36 mouse cellular contexts compared by ENCODE assay signal in genomic region chr15:102012260-102012765, GRCm38 (mm10). TPM values are rescaled to one million over a fixed set of nuclear protein-coding genes. Genes with fewer than 3 reads are reported as not detected.
DNase-seq lines count a peak whose midpoint lies in the region; ATAC-seq and TF ChIP-seq lines count a peak whose summit lies in the region.
"Had no signal": no experiment of that assay in that cellular context is flagged by ENCODE, and none has a peak within 500 bp of the region (broad histone marks: within the 10 kb centered on the region; RNA-seq: fewer than 3 reads in every experiment).

No protein-coding gene starts in this region.

- no peak overlapping the region for H3K4me3 ChIP-seq in intestine, embryonic 14.5 days (ENCODE audit: low read depth, low read length)
- no peak overlapping the region for H3K4me3 ChIP-seq in intestine, postnatal 0 days (ENCODE audit: low read depth, low read length)
- H3K4me3 ChIP-seq in lung, embryonic 15.5 days: no peak overlapping the region
- H3K4me3 ChIP-seq in lung, postnatal 0 days (ENCODE audit: low read depth, low read length): no peak overlapping the region
- H3K4me3 ChIP-seq in stomach, embryonic 14.5 days (ENCODE audit: low read depth, low read length): no peak overlapping the region
- H3K4me3 ChIP-seq in stomach, postnatal 0 days (ENCODE audit: low read depth, low read length): no peak overlapping the region
- no peak overlapping the region for H3K4me3 ChIP-seq in hindbrain, embryonic 13.5 days
- H3K4me3 ChIP-seq: forebrain, embryonic 13.5 days; heart, embryonic 12.5 days; hindbrain, embryonic 15.5 days; limb, embryonic 12.5 days; midbrain, embryonic 12.5 days; neural tube, embryonic 13.5 days had no signal

- TF ChIP-seq EP300 in lung, postnatal 0 days (IDR thresholded peaks at IDR 0.05): no peak
- no peak for TF ChIP-seq EP300 in stomach, postnatal 0 days (optimal IDR thresholded peaks at IDR 0.05)

- WGBS in intestine, embryonic 14.5 days: 58% methylated on average over 4 of the region's 4 CpGs
- 68% methylated on average over 4 of the region's 4 CpGs for WGBS in intestine, postnatal 0 days
- 43% methylated on average over 4 of the region's 4 CpGs for WGBS in lung, embryonic 15.5 days
- WGBS in lung, postnatal 0 days: 53% methylated on average over 4 of the region's 4 CpGs
- 56% methylated on average over 4 of the region's 4 CpGs for WGBS in stomach, embryonic 14.5 days
- 73% methylated on average over 4 of the region's 4 CpGs for WGBS in stomach, postnatal 0 days
- WGBS in hindbrain, embryonic 13.5 days: 54% methylated on average over 4 of the region's 4 CpGs

- no peak overlapping the region for H3K4me2 ChIP-seq in intestine, embryonic 14.5 days (ENCODE audit: low read length)
- no peak overlapping the region for H3K4me2 ChIP-seq in intestine, postnatal 0 days (replicated peaks; ENCODE audit: low read depth)
- H3K4me2 ChIP-seq in lung, embryonic 15.5 days: no peak overlapping the region
- H3K4me2 ChIP-seq in lung, postnatal 0 days (replicated peaks; ENCODE audit: low read depth, low read length): no peak overlapping the region
- no peak overlapping the region for H3K4me2 ChIP-seq in stomach, embryonic 14.5 days (replicated peaks; ENCODE audit: low read depth, low read length)
- H3K4me2 ChIP-seq in stomach, postnatal 0 days (replicated peaks; ENCODE audit: low read depth): no peak overlapping the region
- H3K4me2 ChIP-seq in hindbrain, embryonic 13.5 days: no peak overlapping the region
- H3K4me2 ChIP-seq: forebrain, embryonic 13.5 days; heart, embryonic 12.5 days; hindbrain, embryonic 15.5 days; limb, embryonic 12.5 days; liver, embryonic 11.5 days; midbrain, embryonic 12.5 days; neural tube, embryonic 13.5 days had no signal

- no peaks in the 10 kb centered on the region for H3K9me3 ChIP-seq in intestine, embryonic 14.5 days (ENCODE audit: control insufficient read depth, low read length)
- no peaks in the 10 kb centered on the region for H3K9me3 ChIP-seq in intestine, postnatal 0 days (ENCODE audit: control insufficient read depth)
- H3K9me3 ChIP-seq in lung, embryonic 15.5 days: no peaks in the 10 kb centered on the region
- no peaks in the 10 kb centered on the region for H3K9me3 ChIP-seq in lung, postnatal 0 days (ENCODE audit: low read length)
- H3K9me3 ChIP-seq in stomach, embryonic 14.5 days (ENCODE audit: control insufficient read depth, low read depth, low read length): no peaks in the 10 kb centered on the region
- no peaks in the 10 kb centered on the region for H3K9me3 ChIP-seq in stomach, postnatal 0 days (ENCODE audit: control insufficient read depth, low read length)
- no peaks in the 10 kb centered on the region for H3K9me3 ChIP-seq in hindbrain, embryonic 13.5 days
- H3K9me3 ChIP-seq: forebrain, embryonic 13.5 days; heart, embryonic 12.5 days; hindbrain, embryonic 15.5 days; limb, embryonic 12.5 days; midbrain, embryonic 12.5 days; neural tube, embryonic 13.5 days had no signal

- H3K27me3 ChIP-seq in intestine, embryonic 14.5 days (replicated peaks; ENCODE audit: control insufficient read depth, insufficient read depth, low read length): no peaks in the 10 kb centered on the region
- H3K27me3 ChIP-seq in intestine, postnatal 0 days (replicated peaks; ENCODE audit: control insufficient read depth, insufficient read depth, low read length): no peaks in the 10 kb centered on the region
- H3K27me3 ChIP-seq in lung, embryonic 15.5 days: no peaks in the 10 kb centered on the region
- no peaks in the 10 kb centered on the region for H3K27me3 ChIP-seq in lung, postnatal 0 days (replicated peaks; ENCODE audit: insufficient read depth, low read length)
- H3K27me3 ChIP-seq in stomach, embryonic 14.5 days (ENCODE audit: control insufficient read depth, insufficient read depth, low read length): no peaks in the 10 kb centered on the region
- H3K27me3 ChIP-seq in stomach, postnatal 0 days (ENCODE audit: control insufficient read depth, insufficient read depth, low read length): no peaks in the 10 kb centered on the region
- H3K27me3 ChIP-seq in hindbrain, embryonic 13.5 days: peaks cover 1% of the 10 kb centered on the region; the same call in 1 of the 2 replicates
- H3K27me3 ChIP-seq: hindbrain, embryonic 15.5 days; neural tube, embryonic 13.5 days had no signal

- no peak for ATAC-seq in intestine, embryonic 14.5 days (replicated peaks; ENCODE audit: low FRiP score, low TSS enrichment, low read depth)
- no peak for ATAC-seq in intestine, postnatal 0 days
- no peak for ATAC-seq in lung, embryonic 15.5 days (ENCODE audit: borderline replicate concordance, extremely low read depth, low FRiP score, low TSS enrichment)
- ATAC-seq in lung, postnatal 0 days: no peak
- ATAC-seq in stomach, embryonic 14.5 days (ENCODE audit: insufficient number of reproducible peaks, insufficient read depth, low FRiP score, low read depth): no peak
- no peak for ATAC-seq in stomach, postnatal 0 days (ENCODE audit: low FRiP score, low TSS enrichment)
- no peak for ATAC-seq in hindbrain, embryonic 13.5 days (ENCODE audit: low FRiP score)
- ATAC-seq: activated CD4-positive, CD25-positive, alpha-beta regulatory T cell, adult 4 months; forebrain, embryonic 13.5 days; inflammation-experienced regulatory T-cells, adult 6 months had no signal

- TF ChIP-seq CTCF in intestine, postnatal 0 days (IDR thresholded peaks at IDR 0.05; ENCODE audit: low read depth): no peak
- no peak for TF ChIP-seq CTCF in lung, postnatal 0 days (IDR thresholded peaks at IDR 0.05)
- TF ChIP-seq CTCF in stomach, postnatal 0 days (IDR thresholded peaks at IDR 0.05; ENCODE audit: low read depth): no peak

- peaks cover 28% of the 10 kb centered on the region for H3K4me1 ChIP-seq in intestine, embryonic 14.5 days (replicated peaks; ENCODE audit: control insufficient read depth, insufficient read depth, low read length)
- H3K4me1 ChIP-seq in intestine, postnatal 0 days (replicated peaks; ENCODE audit: control insufficient read depth, insufficient read depth, low read length): peaks cover 11% of the 10 kb centered on the region
- peaks cover 41% of the 10 kb centered on the region for H3K4me1 ChIP-seq in lung, embryonic 15.5 days
- H3K4me1 ChIP-seq in lung, postnatal 0 days (ENCODE audit: insufficient read depth, low read depth, low read length): peaks cover 11% of the 10 kb centered on the region; the same call in 1 of the 2 replicates
- peaks cover 24% of the 10 kb centered on the region for H3K4me1 ChIP-seq in stomach, embryonic 14.5 days (ENCODE audit: control insufficient read depth, insufficient read depth, low read length)
- H3K4me1 ChIP-seq in stomach, postnatal 0 days (replicated peaks; ENCODE audit: control insufficient read depth, insufficient read depth): peaks cover 2% of the 10 kb centered on the region
- peaks cover 29% of the 10 kb centered on the region for H3K4me1 ChIP-seq in hindbrain, embryonic 13.5 days (replicated peaks)

- 0 out of 2 replicates have a peak overlapping the region, but pooled peaks have one; percentile 2 for H3K27ac ChIP-seq in intestine, embryonic 14.5 days (ENCODE audit: low read depth)
- H3K27ac ChIP-seq in intestine, postnatal 0 days (ENCODE audit: low read depth, low read length): no peak overlapping the region
- H3K27ac ChIP-seq in lung, embryonic 15.5 days: peak overlapping the region; percentile 80; the same call in 1 of the 2 replicates
- no peak overlapping the region for H3K27ac ChIP-seq in lung, postnatal 0 days (ENCODE audit: low read length)
- peak overlapping the region; percentile 33; the same call in 1 of the 2 replicates for H3K27ac ChIP-seq in stomach, embryonic 14.5 days (ENCODE audit: low read length)
- H3K27ac ChIP-seq in stomach, postnatal 0 days (replicated peaks): no peak overlapping the region
- no peak overlapping the region for H3K27ac ChIP-seq in hindbrain, embryonic 13.5 days
- H3K27ac ChIP-seq: forebrain, embryonic 13.5 days; hindbrain, embryonic 15.5 days; limb, embryonic 12.5 days; midbrain, embryonic 12.5 days; neural tube, embryonic 13.5 days had no signal

- H3K9ac ChIP-seq in intestine, embryonic 14.5 days (ENCODE audit: low read length): no peak overlapping the region
- no peak overlapping the region for H3K9ac ChIP-seq in intestine, postnatal 0 days (ENCODE audit: low read depth, low read length)
- no peak overlapping the region for H3K9ac ChIP-seq in lung, embryonic 15.5 days
- H3K9ac ChIP-seq in lung, postnatal 0 days (replicated peaks; ENCODE audit: low read depth): no peak overlapping the region
- no peak overlapping the region for H3K9ac ChIP-seq in stomach, embryonic 14.5 days (replicated peaks; ENCODE audit: low read depth, low read length)
- no peak overlapping the region for H3K9ac ChIP-seq in stomach, postnatal 0 days (ENCODE audit: low read length)
- no peak overlapping the region for H3K9ac ChIP-seq in hindbrain, embryonic 13.5 days
- H3K9ac ChIP-seq: forebrain, embryonic 13.5 days; heart, embryonic 12.5 days; hindbrain, embryonic 15.5 days; limb, embryonic 12.5 days; midbrain, embryonic 12.5 days; neural tube, embryonic 13.5 days had no signal

- no peaks in the 10 kb centered on the region for H3K36me3 ChIP-seq in intestine, embryonic 14.5 days (ENCODE audit: control insufficient read depth, insufficient read depth, low read length)
- no peaks in the 10 kb centered on the region for H3K36me3 ChIP-seq in intestine, postnatal 0 days (ENCODE audit: control insufficient read depth, insufficient read depth)
- H3K36me3 ChIP-seq in lung, embryonic 15.5 days: no peaks in the 10 kb centered on the region
- H3K36me3 ChIP-seq in lung, postnatal 0 days (ENCODE audit: insufficient read depth, low read length): no peaks in the 10 kb centered on the region
- no peaks in the 10 kb centered on the region for H3K36me3 ChIP-seq in stomach, embryonic 14.5 days (ENCODE audit: control insufficient read depth, insufficient read depth, low read length)
- H3K36me3 ChIP-seq in stomach, postnatal 0 days (ENCODE audit: control insufficient read depth, insufficient read depth, low read length): no peaks in the 10 kb centered on the region
- H3K36me3 ChIP-seq in hindbrain, embryonic 13.5 days: no peaks in the 10 kb centered on the region
- H3K36me3 ChIP-seq: heart, embryonic 12.5 days; hindbrain, embryonic 15.5 days; limb, embryonic 12.5 days; midbrain, embryonic 12.5 days; neural tube, embryonic 13.5 days had no signal

- no peak for DNase-seq in intestine, embryonic 14.5 days (ENCODE audit: low spot score)
- DNase-seq in lung, postnatal 0 days (ENCODE audit: low spot score): no peak
- no peak for DNase-seq in stomach, postnatal 0 days (ENCODE audit: low spot score)
- no peak for DNase-seq in gastrocnemius, adult 18-20 months (ENCODE audit: low spot score)
- DNase-seq: adrenal gland, adult 2 months; adrenal gland, postnatal 36 days; cerebellum, adult 2 months; cerebellum, postnatal 14 days; gastrocnemius, postnatal 14 days; kidney, adult 9 months; kidney, postnatal 14 days; lung, postnatal 36 days; right cerebral cortex, postnatal 4 days; thymus, postnatal 14 days had no signal

RNA-seq across cellular contexts. Expression of gene Krt8, which starts 8.0 kb away (rescaled TPM):
- 381 and 486 TPM in 2 replicates for polyA plus RNA-seq in intestine, embryonic 14.5 days (2014; fragmentation: Nextera tagmentation; extraction: Ambion mirVana)
- polyA plus RNA-seq in intestine, postnatal 0 days (2015; fragmentation: Nextera tagmentation; extraction: Ambion mirVana): 940 and 1,037 TPM in 2 replicates
- polyA plus RNA-seq in lung, embryonic 15.5 days (2015; fragmentation: Nextera tagmentation; extraction: Ambion mirVana): 307 and 345 TPM in 2 replicates
- 353 and 389 TPM in 2 replicates for polyA plus RNA-seq in lung, postnatal 0 days (2015; fragmentation: Nextera tagmentation; extraction: Ambion mirVana)
- 707 and 780 TPM in 2 replicates for polyA plus RNA-seq in stomach, embryonic 14.5 days (2014; fragmentation: Nextera tagmentation; extraction: Ambion mirVana)
- polyA plus RNA-seq in stomach, postnatal 0 days (2015; fragmentation: Nextera tagmentation; extraction: Ambion mirVana): 1,902 and 1,960 TPM in 2 replicates
- under 1 TPM; 0.16 to 0.21 TPM for total RNA-seq in gastrocnemius, adult 18-20 months (2021)
- polyA plus RNA-seq in hindbrain, embryonic 13.5 days (2015; fragmentation: Nextera tagmentation; extraction: Ambion mirVana): 4.0 and 6.2 TPM in 2 replicates
- total RNA-seq: layer of hippocampus, adult 18-20 months; left cerebral cortex, adult 18-20 months; left cerebral cortex, postnatal 14 days; megakaryocyte, adult 5-6 weeks had no signal
- polyA plus RNA-seq: activated CD4-positive, CD25-positive, alpha-beta regulatory T cell, adult 4 months had no signal

RNA-seq across cellular contexts. Expression of gene Krt18, which starts 15.7 kb away (rescaled TPM):
- polyA plus RNA-seq in intestine, embryonic 14.5 days (2014; fragmentation: Nextera tagmentation; extraction: Ambion mirVana): 184 and 210 TPM in 2 replicates
- polyA plus RNA-seq in intestine, postnatal 0 days (2015; fragmentation: Nextera tagmentation; extraction: Ambion mirVana): 364 and 368 TPM in 2 replicates
- polyA plus RNA-seq in lung, embryonic 15.5 days (2015; fragmentation: Nextera tagmentation; extraction: Ambion mirVana): 221 and 264 TPM in 2 replicates
- 235 and 248 TPM in 2 replicates for polyA plus RNA-seq in lung, postnatal 0 days (2015; fragmentation: Nextera tagmentation; extraction: Ambion mirVana)
- 407 and 452 TPM in 2 replicates for polyA plus RNA-seq in stomach, embryonic 14.5 days (2014; fragmentation: Nextera tagmentation; extraction: Ambion mirVana)
- polyA plus RNA-seq in stomach, postnatal 0 days (2015; fragmentation: Nextera tagmentation; extraction: Ambion mirVana): 715 and 753 TPM in 2 replicates
- total RNA-seq in gastrocnemius, adult 18-20 months (2021): 1 to 10 TPM in 1 of 2 experiments, under 1 TPM in 1; 0.48 to 1.1 TPM
- 7.6 and 14.2 TPM in 2 replicates for polyA plus RNA-seq in hindbrain, embryonic 13.5 days (2015; fragmentation: Nextera tagmentation; extraction: Ambion mirVana)
- polyA plus RNA-seq: activated CD4-positive, CD25-positive, alpha-beta regulatory T cell, adult 4 months had no signal

RNA-seq across cellular contexts. Expression of gene Krt78, which starts 58.2 kb away (rescaled TPM):
- 0.09 TPM in 1 of 2 replicates, not detected in the other for polyA plus RNA-seq in intestine, embryonic 14.5 days (2014; fragmentation: Nextera tagmentation; extraction: Ambion mirVana)
- polyA plus RNA-seq in intestine, postnatal 0 days (2015; fragmentation: Nextera tagmentation; extraction: Ambion mirVana): 0.03 and 0.07 TPM in 2 replicates
- 0.22 TPM in 1 of 2 replicates, not detected in the other for polyA plus RNA-seq in lung, embryonic 15.5 days (2015; fragmentation: Nextera tagmentation; extraction: Ambion mirVana)
- 0.08 and 0.20 TPM in 2 replicates for polyA plus RNA-seq in lung, postnatal 0 days (2015; fragmentation: Nextera tagmentation; extraction: Ambion mirVana)
- polyA plus RNA-seq in stomach, embryonic 14.5 days (2014; fragmentation: Nextera tagmentation; extraction: Ambion mirVana): 0.36 and 0.66 TPM in 2 replicates
- polyA plus RNA-seq in stomach, postnatal 0 days (2015; fragmentation: Nextera tagmentation; extraction: Ambion mirVana): 49.3 and 73.4 TPM in 2 replicates
- not detected for total RNA-seq in gastrocnemius, adult 18-20 months (2021)
- polyA plus RNA-seq in hindbrain, embryonic 13.5 days (2015; fragmentation: Nextera tagmentation; extraction: Ambion mirVana): not detected in 2 replicates
- total RNA-seq: adrenal gland, adult 2 months; adrenal gland, postnatal 36 days; gastrocnemius, postnatal 14 days; granulocyte monocyte progenitor cell, adult 5-6 weeks; hematopoietic stem cell, adult 5-6 weeks; layer of hippocampus, adult 18-20 months; layer of hippocampus, postnatal 10 days; left cerebral cortex, adult 18-20 months; left cerebral cortex, postnatal 14 days; megakaryocyte, adult 5-6 weeks had no signal
- polyA plus RNA-seq: activated CD4-positive, CD25-positive, alpha-beta regulatory T cell, adult 4 months; adrenal gland, adult 2 months; cerebellum, adult 2 months; forebrain, embryonic 13.5 days; heart, embryonic 12.5 days; heart, postnatal 0 days; hindbrain, embryonic 15.5 days; inflammation-experienced regulatory T-cells, adult 6 months; limb, embryonic 12.5 days; liver, embryonic 11.5 days; liver, embryonic 16.5 days; midbrain, embryonic 12.5 days; neural tube, embryonic 13.5 days had no signal

Comparison
In these comparisons a context has a peak if more than half of its experiments do, and no peak if none do; other contexts are left out.
1. H3K27ac ChIP-seq: peak in intestine, embryonic 14.5 days (single experiment), lung, embryonic 15.5 days (single experiment) and stomach, embryonic 14.5 days (single experiment); none in intestine, postnatal 0 days (single experiment), lung, postnatal 0 days (single experiment), stomach, postnatal 0 days (single experiment) and hindbrain, embryonic 13.5 days (single experiment).
2. RNA of gene Krt78, which starts 58.2 kb away (polyA plus RNA-seq): 49.3 to 73.4 TPM in stomach, postnatal 0 days; 0.36 to 0.66 TPM in stomach, embryonic 14.5 days, 0.22 TPM in lung, embryonic 15.5 days, 0.09 TPM in intestine, embryonic 14.5 days, 0.08 to 0.20 TPM in lung, postnatal 0 days, 0.03 to 0.07 TPM in intestine, postnatal 0 days and not detected in hindbrain, embryonic 13.5 days; every median in the first group is over 10 times any median in the second.
3. RNA of gene Krt8, which starts 8.0 kb away (polyA plus RNA-seq): 1,902 to 1,960 TPM in stomach, postnatal 0 days, 940 to 1,037 TPM in intestine, postnatal 0 days, 707 to 780 TPM in stomach, embryonic 14.5 days, 381 to 486 TPM in intestine, embryonic 14.5 days, 353 to 389 TPM in lung, postnatal 0 days and 307 to 345 TPM in lung, embryonic 15.5 days; 4.0 to 6.2 TPM in hindbrain, embryonic 13.5 days; every median in the first group is over 10 times any median in the second.
4. RNA of gene Krt18, which starts 15.7 kb away (polyA plus RNA-seq): 715 to 753 TPM in stomach, postnatal 0 days, 407 to 452 TPM in stomach, embryonic 14.5 days, 364 to 368 TPM in intestine, postnatal 0 days, 221 to 264 TPM in lung, embryonic 15.5 days, 235 to 248 TPM in lung, postnatal 0 days and 184 to 210 TPM in intestine, embryonic 14.5 days; 7.6 to 14.2 TPM in hindbrain, embryonic 13.5 days; every median in the first group is over 10 times any median in the second.